Mouse (Mus musculus) lung, postnatal 0 days (tissue): ENCODE measurements at regions not wholly inside any gene's neighbourhood (a gene's known extent, or its start where the extent isn't known, plus 50 kb on each side); places are given as distances from the start of the nearest gene placed in this dataset.

Experiments
- CTCF ChIP-seq: IDR thresholded peaks from 2 replicates; pipeline ENCODE4 v1.5.1; 2016; ENCODE audit warnings: antibody characterized with exemption, mild to moderate bottlenecking
- EP300 ChIP-seq: IDR thresholded peaks from 2 replicates; pipeline ENCODE4 v1.6.1; 2016; ENCODE audit warnings: antibody characterized with exemption, mild to moderate bottlenecking, control low read depth

- no peak for TF ChIP-seq EP300
- TF ChIP-seq CTCF, result no peak
Observed at GRCm38 (mm10) chr12:5736066-5736465, 360.6 kb upstream of the Klhl29 start.
